Mouse (Mus musculus): ENCODE results near the gene Hba-x.
"Not testable (repeated sequence)": the region's sequence is repeated elsewhere in the genome, so short reads cannot be mapped to it uniquely, and the experiment has no call there.

Gene Hba-x

DNA sequence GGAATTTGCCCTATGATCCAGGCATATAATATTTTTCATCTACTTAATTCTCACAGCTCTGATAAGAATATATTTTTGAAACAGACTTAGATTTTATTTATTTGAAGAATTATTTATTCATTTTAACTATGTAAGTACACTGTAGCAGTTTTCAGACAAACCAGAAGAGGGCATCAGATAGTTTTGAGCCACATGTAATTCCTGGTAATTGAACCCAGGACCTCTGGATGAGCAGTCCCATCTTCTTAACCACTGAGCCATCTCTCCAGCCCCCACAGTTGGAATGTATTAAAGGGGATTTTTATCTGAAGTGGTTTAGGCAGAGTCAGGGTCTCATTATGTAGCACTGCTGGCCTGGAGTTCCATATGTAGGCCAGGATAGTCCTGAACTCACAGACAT lies 9.7 kb downstream of the Hba-x start:
- not testable (repeated sequence) for DNase-seq (ENCODE audit: low read depth, low spot score)

GRCm38 (mm10) chr11:32286695-32287492 lies 10.7 kb downstream of the Hba-x start, which contains the start of gene Hbq1b:
Gene Hbq1b, plus strand, starts transcription at chr11:32286965.
- peak; percentile 65 for DNase-seq (ENCODE audit: low read depth, low spot score)

DNA sequence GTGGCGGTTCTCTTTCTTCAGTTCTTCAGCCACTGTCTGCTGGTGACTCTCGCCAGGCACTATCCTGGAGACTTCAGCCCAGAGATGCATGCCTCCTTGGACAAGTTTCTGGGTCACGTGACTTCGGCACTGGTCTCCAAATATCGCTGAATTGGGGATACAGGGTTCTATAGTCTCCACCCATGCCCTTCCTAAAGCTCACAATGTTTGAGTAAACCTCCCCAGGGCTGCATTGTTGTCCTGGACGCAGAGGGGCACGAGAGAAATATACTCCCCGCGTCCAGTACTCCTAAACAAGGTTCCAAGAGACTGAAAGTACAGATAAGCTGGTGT lies 11.3 kb downstream of the Hba-x start:
- peak; percentile 51 for DNase-seq (ENCODE audit: low read depth, low spot score)

GRCm38 (mm10) chr11:32292819-32293218 lies 16.6 kb downstream of the Hba-x start:
- not testable (repeated sequence) for DNase-seq (ENCODE audit: low read depth, low spot score)

- not testable (repeated sequence) for DNase-seq (ENCODE audit: low read depth, low spot score)
Measured at GRCm38 (mm10) chr11:32293479-32293878, 17.3 kb downstream of the Hba-x start.

DNA sequence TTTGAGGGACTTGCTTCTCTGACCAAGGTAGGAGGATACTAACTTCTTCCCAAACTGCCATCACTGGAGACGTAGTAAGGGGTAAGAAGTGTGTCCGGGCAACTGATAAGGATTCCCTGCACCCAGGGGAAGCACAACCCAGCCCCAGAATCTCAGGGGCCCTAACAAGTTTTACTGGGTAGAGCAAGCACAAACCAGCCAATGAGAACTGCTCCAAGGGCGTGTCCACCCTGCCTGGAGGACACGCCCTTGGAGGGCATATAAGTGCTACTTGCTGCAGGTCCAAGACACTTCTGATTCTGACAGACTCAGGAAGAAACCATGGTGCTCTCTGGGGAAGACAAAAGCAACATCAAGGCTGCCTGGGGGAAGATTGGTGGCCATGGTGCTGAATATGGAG lies 20.0 kb downstream of the Hba-x start, which contains the start of gene Hba-a2:
Hba-a2 (plus strand) TSS at position 287 of the 400 bp plus-strand sequence.
- DNase-seq (ENCODE audit: low read depth, low spot score), result not testable (repeated sequence)

DNA sequence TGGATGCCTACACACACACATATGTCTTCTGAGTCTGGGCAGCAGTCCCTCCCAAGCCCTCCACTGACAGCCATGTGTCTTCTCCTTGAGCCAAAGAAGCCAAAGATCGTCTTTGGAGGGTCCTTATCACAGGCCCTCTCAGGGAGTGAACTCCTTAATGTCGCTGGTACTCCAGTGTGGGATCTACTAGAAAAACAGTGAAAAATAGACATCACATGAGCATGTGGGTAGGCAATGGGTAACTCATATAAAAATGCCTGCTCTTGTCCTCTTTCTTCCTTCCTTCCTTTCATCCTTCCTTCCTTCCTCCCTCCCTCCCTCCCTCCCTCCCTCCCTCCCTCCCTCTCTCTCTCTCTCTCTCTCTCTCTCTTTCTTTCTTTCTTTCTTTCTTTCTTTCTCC lies 21.2 kb downstream of the Hba-x start:
- not testable (repeated sequence) for DNase-seq (ENCODE audit: low read depth, low spot score)

DNA sequence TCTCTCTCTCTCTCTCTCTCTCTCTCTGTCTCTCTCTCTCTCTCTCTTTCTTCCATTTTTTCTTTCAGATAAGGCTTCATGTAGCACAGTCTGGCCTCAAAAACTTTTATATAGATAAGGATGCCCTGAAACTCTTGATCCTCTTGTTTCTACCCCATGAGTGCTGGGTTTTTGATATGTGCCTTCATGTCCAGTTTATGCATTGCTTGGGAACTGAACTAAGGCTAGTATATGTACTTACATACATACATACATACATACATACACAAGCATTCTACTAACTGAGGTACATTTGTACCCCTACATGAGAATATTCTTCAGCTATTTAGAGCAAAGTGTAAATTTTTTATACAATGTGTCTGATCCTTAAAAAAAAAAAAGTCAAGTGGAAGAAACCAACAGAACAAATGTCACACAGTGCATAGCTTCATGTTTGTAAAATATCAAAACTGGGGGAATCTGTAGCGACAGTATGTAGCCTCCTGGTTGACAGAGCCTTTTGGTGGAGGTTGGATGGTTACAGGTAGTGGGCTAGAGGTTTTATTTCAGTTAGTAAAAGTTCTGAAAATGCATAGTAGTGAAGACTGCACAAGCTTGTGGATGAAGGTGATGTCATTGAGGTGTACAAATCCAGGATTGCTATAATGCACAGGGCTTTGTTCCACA lies 21.8 kb downstream of the Hba-x start:
- no peak for DNase-seq (ENCODE audit: low read depth, low spot score)

DNA sequence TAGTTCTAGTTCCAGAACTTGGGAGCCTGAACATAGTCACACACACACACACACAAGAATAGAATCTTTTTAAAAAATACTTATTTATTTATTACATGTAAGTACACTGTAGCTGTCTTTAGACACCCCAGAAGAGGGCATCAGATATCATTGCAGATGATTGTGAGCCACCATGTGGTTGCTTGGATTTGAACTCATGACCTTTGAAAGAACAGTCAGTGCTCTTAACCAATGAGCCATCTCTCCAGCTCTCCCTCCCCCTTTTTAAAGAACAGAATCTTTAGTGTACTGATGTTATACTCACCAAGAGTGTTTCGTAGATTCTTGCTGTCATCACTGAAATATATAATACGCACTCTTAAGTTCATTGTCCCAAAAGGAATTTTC lies 22.3 kb downstream of the Hba-x start:
- DNase-seq (ENCODE audit: low read depth, low spot score), result no peak

- peak; percentile 47 for DNase-seq (ENCODE audit: low read depth, low spot score)
Measured at GRCm38 (mm10) chr11:32299865-32300264, 23.7 kb downstream of the Hba-x start, which contains the start of gene Hbq1a. Gene Hbq1a, plus strand, starts transcription at chr11:32300069.

DNA sequence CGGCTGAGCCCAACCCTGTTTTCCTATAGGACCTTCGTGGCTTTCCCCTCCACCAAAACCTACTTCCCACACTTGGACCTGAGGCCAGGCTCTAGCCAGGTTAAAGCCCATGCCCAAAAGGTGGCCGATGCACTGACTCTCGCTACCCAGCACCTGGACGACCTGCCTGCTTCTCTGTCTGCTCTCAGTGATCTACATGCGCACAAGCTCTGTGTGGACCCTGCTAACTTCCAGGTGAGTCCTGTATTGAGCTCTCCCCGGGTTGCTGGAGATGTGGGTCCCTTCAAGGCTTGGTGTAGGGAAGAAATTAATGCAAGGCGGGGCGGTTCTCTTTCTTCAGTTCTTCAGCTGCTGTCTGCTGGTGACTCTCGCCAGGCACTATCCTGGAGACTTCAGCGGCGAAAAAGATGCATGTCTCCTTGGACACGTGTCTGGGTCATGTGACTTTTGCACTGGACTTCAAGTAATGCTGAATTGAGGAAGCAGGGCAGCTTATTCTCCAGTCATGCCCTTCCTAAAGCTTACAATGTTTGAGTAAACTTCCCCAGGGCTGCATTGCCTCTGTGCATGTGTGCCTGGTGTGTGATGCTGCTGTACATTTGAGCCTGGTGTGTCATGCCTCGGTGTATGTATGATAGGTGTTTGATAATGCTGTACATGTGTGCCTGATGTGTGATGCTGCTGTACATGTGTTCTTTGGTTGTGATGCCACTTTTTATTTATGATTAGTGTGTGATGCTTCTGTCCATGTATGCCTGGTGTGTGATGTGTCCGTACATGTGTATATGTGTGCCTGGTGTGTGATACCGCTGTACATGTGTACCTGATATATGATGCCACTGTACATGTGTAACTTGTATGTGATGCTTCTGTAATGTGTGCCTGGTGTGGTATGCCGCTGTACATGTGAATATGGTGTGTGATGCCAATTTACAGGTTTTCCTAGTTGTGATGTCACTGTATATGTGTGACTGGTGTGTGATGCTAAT lies 24.4 kb downstream of the Hba-x start:
- peak; percentile 31 for DNase-seq (ENCODE audit: low read depth, low spot score)

GRCm38 (mm10) chr11:32301506-32301905 lies 25.3 kb downstream of the Hba-x start:
- DNase-seq (ENCODE audit: low read depth, low spot score), result no peak

DNA sequence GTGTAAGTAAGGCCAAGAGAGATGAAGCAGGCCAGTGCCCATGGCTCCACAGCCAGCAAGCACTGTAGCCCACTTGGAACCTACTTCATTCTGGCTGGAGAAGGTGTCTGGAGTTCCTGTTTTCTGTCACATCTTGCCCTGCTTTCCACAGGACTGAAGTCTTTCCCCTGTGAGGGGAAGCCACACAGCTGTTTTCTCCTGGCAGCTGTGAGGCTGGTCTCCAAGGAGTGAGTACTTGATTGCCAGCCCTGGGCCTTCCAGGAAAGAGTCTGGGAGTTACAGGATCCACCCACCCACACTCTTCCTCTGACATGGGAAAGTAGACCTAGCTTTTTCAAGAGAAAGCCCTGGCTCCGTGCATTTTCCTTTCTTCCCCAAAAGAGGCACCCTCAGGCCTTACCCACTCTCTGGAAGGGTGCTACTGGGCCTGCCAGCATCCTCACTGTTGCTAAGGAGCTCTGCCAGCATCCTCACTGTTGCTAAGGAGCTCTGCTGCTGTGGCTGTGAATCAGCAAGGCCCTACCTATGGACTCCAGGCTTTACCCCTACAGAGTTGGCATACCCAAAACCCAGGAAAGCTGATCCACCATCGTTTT lies 26.7 kb downstream of the Hba-x start:
- DNase-seq (ENCODE audit: low read depth, low spot score), result no peak

GRCm38 (mm10) chr11:32303455-32303854 lies 27.3 kb downstream of the Hba-x start:
- DNase-seq (ENCODE audit: low read depth, low spot score), result no peak

GRCm38 (mm10) chr11:32307006-32307405 lies 30.8 kb downstream of the Hba-x start:
- DNase-seq (ENCODE audit: low read depth, low spot score), result no peak

- DNase-seq (ENCODE audit: low read depth, low spot score), result no peak
Measured at GRCm38 (mm10) chr11:32309446-32309845, 33.2 kb downstream of the Hba-x start.

- DNase-seq (ENCODE audit: low read depth, low spot score), result no peak
Measured at GRCm38 (mm10) chr11:32309928-32310327, 33.7 kb downstream of the Hba-x start.

DNA sequence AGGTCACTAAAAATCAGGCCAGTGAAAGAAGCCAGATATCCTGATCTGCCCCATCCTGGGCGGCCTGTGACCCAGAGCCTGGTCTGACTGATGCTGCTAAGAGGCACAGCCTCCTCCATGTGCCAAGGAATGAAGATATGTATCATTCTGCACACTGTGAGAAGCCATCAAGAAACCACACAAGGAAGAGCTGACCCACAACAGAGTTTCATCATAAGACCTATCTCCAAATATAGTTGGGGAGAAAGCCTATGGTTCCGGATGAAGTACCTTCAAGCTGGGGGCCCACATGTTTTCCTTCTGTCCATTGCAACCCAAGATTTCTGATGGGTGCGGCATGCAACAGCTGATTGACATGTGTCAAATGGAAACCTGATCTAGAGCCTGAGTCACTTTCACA lies 39.8 kb downstream of the Hba-x start:
- DNase-seq (ENCODE audit: low read depth, low spot score), result no peak

DNA sequence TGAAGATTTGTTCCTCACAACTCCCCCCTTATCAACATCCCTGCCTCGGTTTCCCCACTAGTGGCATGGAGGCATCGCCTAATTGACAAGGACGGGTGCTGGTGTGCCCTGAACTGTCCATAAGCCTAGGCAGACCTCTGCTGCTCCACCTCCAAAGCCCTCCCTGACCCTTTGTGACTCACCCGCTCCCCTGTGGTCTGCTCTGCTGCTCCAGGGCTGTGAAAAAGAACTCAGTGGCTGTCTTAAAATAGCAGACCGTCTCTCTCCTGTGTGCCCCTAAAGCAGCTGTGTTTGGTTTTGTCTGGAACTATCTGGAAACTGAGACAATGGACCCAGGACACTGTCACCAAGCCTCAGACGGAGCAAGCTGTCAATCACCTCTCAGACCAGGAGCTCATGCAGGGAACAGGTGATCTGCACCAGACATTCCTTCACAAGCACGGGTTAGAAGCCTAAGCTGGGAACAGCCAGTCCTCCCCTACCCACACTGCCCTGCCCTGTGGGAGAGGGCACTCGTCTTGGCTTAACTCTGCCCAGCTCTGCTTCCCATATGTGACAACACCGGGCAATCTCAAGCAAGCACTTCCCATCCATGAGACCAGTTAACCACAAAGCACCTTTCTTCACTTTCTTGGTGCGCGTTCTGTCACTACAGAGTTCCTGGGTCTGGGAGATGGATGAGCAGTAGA lies 44.5 kb downstream of the Hba-x start:
- peak; percentile 39 for DNase-seq (ENCODE audit: low read depth, low spot score)

GRCm38 (mm10) chr11:32321196-32321565 lies 45.0 kb downstream of the Hba-x start:
- DNase-seq (ENCODE audit: low read depth, low spot score), result peak; percentile 86

- peak; percentile 84 for DNase-seq (ENCODE audit: low read depth, low spot score)
Measured at GRCm38 (mm10) chr11:32324609-32325008, 48.4 kb downstream of the Hba-x start.

All from R1 (cell line).